Mouse (Mus musculus) C2C12 (cell line): ENCODE measurements around the gene Scn4a.

Experiments
- CEBPB ChIP-seq: IDR thresholded peaks from one replicate; pipeline ENCODE4 v1.6.1; 2011; ENCODE audit warnings: low read depth, mild to moderate bottlenecking, control low read depth, moderate library complexity
- CTCF ChIP-seq: IDR thresholded peaks from one replicate; pipeline ENCODE4 v1.5.1; 2011; ENCODE audit not compliant: control insufficient read depth, insufficient read depth, insufficient read length
- FOSL1 ChIP-seq: IDR thresholded peaks from one replicate; pipeline ENCODE4 v1.8.0; 2011; ENCODE audit warnings: mild to moderate bottlenecking, low read length; ENCODE audit not compliant: poor library complexity, insufficient read depth, severe bottlenecking
- MAX ChIP-seq: IDR thresholded peaks from one replicate; pipeline ENCODE4 v1.6.1; 2011; ENCODE audit warnings: mild to moderate bottlenecking, control low read depth
- MYOD1 ChIP-seq: IDR thresholded peaks from one replicate; pipeline ENCODE4 v1.6.1; 2011; ENCODE audit warnings: low read depth; ENCODE audit not compliant: control insufficient read depth, insufficient read length
- MYOG ChIP-seq: IDR thresholded peaks from one replicate; pipeline ENCODE4 v1.6.1; 2011; ENCODE audit not compliant: control insufficient read depth, insufficient read length; ENCODE audit errors: extremely low read depth
- USF1 ChIP-seq: IDR thresholded peaks from one replicate; pipeline ENCODE4 v1.6.1; 2011; ENCODE audit warnings: low read depth, mild to moderate bottlenecking, control low read depth, moderate library complexity

DNA sequence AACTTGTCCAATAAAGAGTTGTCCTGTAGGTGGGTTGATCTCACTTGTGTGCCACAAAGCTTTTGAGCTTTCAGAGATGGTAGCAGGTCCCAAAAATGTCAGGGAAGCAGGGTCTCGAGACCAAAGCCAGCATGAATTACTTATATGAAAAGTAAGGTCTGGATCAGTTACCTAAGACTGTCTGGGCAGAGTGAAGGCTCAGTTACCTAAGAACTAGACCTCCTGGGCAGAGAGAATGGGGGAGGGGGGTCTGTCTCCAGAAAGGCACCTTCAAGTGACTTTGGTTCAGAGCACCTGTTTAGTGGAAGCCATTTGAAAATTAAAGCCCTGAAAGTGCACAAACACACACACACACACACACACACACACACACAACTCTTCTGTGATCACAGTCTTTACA lies 78.7 kb downstream of the Scn4a start:
- TF ChIP-seq CTCF (no peak), USF1 (no peak), MAX (no peak), CEBPB (no peak), MYOD1 (no peak), FOSL1 (no peak), MYOG (no peak)
